19 mouse cellular contexts compared by ENCODE assay signal in the genomic region with DNA sequence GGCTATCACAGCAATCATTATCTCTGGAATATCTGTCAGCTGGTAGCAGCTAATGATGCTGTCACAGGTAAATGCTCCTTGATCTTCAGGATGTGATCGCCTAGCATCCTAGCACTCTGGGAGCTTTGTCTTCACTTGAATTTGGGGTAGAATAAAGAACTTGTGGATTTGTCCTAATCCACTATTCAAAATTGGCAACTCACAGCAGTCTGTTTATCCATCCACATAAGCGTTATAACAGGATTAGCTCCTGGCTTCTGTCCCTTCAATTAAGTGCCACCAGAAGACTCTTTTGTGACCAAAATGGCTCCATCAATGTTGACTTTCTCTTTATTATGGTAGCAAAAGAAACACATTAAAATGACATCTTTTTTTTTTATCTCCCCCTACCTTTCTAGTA.
"Had no signal": no experiment of that assay in that cellular context is flagged by ENCODE, and none has a peak within 500 bp of the region (broad histone marks: within the 10 kb centered on the region; RNA-seq: fewer than 3 reads in every experiment).

No protein-coding gene starts in this region.

- H3K27me3 ChIP-seq: kidney, embryonic 15.5 days; limb, embryonic 13.5 days; liver, embryonic 12.5 days; liver, embryonic 15.5 days; lung, embryonic 15.5 days; megakaryocyte, embryonic 14.5 days; neural tube, embryonic 12.5 days; neural tube, embryonic 15.5 days had no signal

- H3K4me3 ChIP-seq: kidney, embryonic 15.5 days; limb, embryonic 10.5 days; limb, embryonic 13.5 days; liver, embryonic 12.5 days; liver, embryonic 15.5 days; lung, embryonic 15.5 days; megakaryocyte, embryonic 14.5 days; neural tube, embryonic 12.5 days; neural tube, embryonic 15.5 days had no signal

- H3K9me3 ChIP-seq: kidney, embryonic 15.5 days; limb, embryonic 10.5 days; limb, embryonic 13.5 days; liver, embryonic 12.5 days; liver, embryonic 15.5 days; lung, embryonic 15.5 days; megakaryocyte, embryonic 14.5 days; neural tube, embryonic 12.5 days; neural tube, embryonic 15.5 days had no signal

- H3K9ac ChIP-seq: kidney, embryonic 15.5 days; limb, embryonic 13.5 days; liver, embryonic 12.5 days; liver, embryonic 15.5 days; lung, embryonic 15.5 days; neural tube, embryonic 12.5 days; neural tube, embryonic 15.5 days had no signal

- H3K36me3 ChIP-seq: kidney, embryonic 15.5 days; limb, embryonic 10.5 days; limb, embryonic 13.5 days; liver, embryonic 12.5 days; liver, embryonic 15.5 days; lung, embryonic 15.5 days; neural tube, embryonic 12.5 days; neural tube, embryonic 15.5 days had no signal

- H3K27ac ChIP-seq: kidney, embryonic 15.5 days; liver, embryonic 12.5 days; liver, embryonic 15.5 days; lung, embryonic 15.5 days; neural tube, embryonic 12.5 days; neural tube, embryonic 15.5 days had no signal

- DNase-seq: kidney, adult 11 months; kidney, adult 8-10 months; kidney, postnatal 10 days; kidney, postnatal 36 days; liver; lung, adult 18-20 months; lung, postnatal 10 days; lung, postnatal 36 days; thymus, adult 18-20 months; thymus, postnatal 36 days had no signal

- ATAC-seq: liver, embryonic 12.5 days had no signal

- H3K4me2 ChIP-seq: kidney, embryonic 15.5 days; liver, embryonic 12.5 days; liver, embryonic 15.5 days; lung, embryonic 15.5 days; neural tube, embryonic 12.5 days; neural tube, embryonic 15.5 days had no signal

- H3K4me1 ChIP-seq: kidney, embryonic 15.5 days; liver, embryonic 12.5 days; liver, embryonic 15.5 days; lung, embryonic 15.5 days; megakaryocyte, embryonic 14.5 days; neural tube, embryonic 12.5 days had no signal
